In the genomic region with DNA sequence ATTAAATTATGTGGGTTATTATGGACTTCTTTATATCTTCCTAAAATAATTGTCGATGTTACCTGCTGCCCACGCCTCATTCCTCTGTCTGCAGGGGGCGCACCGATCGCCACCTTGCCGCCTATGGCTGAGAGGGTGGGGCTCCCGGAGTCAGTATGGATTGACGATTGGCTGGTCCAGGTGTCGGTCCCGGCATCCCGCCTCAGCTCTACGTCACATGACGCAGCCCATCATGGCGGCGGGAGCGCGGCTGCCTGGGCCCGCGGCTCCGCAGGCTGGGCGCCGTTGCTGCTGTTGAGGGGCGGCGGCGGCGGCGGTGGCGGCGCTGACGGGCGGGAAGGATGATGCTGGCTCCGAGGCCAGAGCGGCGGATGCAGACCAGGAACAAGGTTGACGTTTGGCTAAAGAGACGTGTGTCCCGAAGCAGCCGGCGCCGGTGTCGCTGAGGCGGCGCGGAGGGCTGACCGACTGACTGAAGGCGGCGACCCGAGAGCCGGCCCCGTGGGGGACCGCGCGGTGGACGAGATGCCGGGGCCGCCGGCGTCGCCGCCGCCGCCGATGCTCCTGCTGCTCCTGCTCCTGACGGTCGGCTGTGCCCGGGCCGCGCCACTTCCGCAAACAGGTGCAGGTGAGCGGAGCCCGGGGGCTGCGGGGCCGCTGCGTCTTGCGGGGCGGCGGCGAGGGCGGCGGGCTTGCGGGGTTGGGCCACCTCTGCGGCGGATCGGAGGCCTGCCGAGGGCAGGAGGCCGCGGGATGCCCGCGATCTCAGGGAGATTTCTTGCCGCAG, we compare ENCODE assay signal across 8 mouse cellular contexts. TPM values are rescaled to one million over a fixed set of nuclear protein-coding genes. Genes with fewer than 3 reads are reported as not detected.
DNase-seq lines count a peak whose midpoint lies in the region; ATAC-seq and TF ChIP-seq lines count a peak whose summit lies in the region.

Gene Lmtk2, plus strand, starts transcription at position 288 of the 787 bp plus-strand sequence.

- peaks cover 8% of the 10 kb centered on the region for H3K4me1 ChIP-seq in bone marrow macrophage, adult 2 months (ENCODE audit: control insufficient read depth, insufficient read depth, low read length)
- no peaks in the 10 kb centered on the region; the same call in 1 of the 2 replicates for H3K4me1 ChIP-seq in embryonic fibroblast, embryonic 13.5 days (ENCODE audit: control insufficient read depth, insufficient read depth, low read length)
- peaks cover 18% of the 10 kb centered on the region for H3K4me1 ChIP-seq in heart, embryonic 10.5 days
- H3K4me1 ChIP-seq in kidney, embryonic 15.5 days = peaks cover 34% of the 10 kb centered on the region

- TF ChIP-seq CTCF in bone marrow macrophage, adult 2 months (IDR thresholded peaks at IDR 0.05; ENCODE audit: low read depth, low read length) = peak; percentile 83
- TF ChIP-seq CTCF in embryonic fibroblast, embryonic 13.5 days (IDR thresholded peaks at IDR 0.05; ENCODE audit: borderline replicate concordance, insufficient read depth, low read length) = peak; percentile 68; the same call in 1 of the 2 replicates

- under 1% methylated on average over 90 of the region's 90 CpGs for WGBS in heart, embryonic 10.5 days
- WGBS in kidney, embryonic 15.5 days = under 1% methylated on average over 85 of the region's 90 CpGs

- peak; percentile 95 for DNase-seq in A20 (ENCODE audit: low read depth, low spot score)
- DNase-seq in heart, embryonic 10.5 days (ENCODE audit: low spot score) = peak; percentile 98
- DNase-seq in liver = peak; percentile 96
- DNase-seq in spleen, postnatal 4 days (ENCODE audit: low spot score in 2 of 2) = peak; percentile 97 to 98

- H3K9ac ChIP-seq in kidney, embryonic 15.5 days = peak within 1 kb of the TSS; percentile 94

- H3K9me3 ChIP-seq in heart, embryonic 10.5 days = no peaks in the 10 kb centered on the region
- no peaks in the 10 kb centered on the region for H3K9me3 ChIP-seq in kidney, embryonic 15.5 days (replicated peaks)

- H3K4me2 ChIP-seq in kidney, embryonic 15.5 days = peak within 1 kb of the TSS; percentile 84

- ATAC-seq in kidney, embryonic 15.5 days (replicated peaks; ENCODE audit: low FRiP score) = peak; percentile 99
- ATAC-seq in monocyte, adult 5-6 weeks (replicated peaks; ENCODE audit: insufficient number of reproducible peaks, low FRiP score, low TSS enrichment, poor library complexity, severe bottlenecking) = peak; percentile 100

- no peak for TF ChIP-seq POLR2A in bone marrow macrophage, adult 2 months (IDR thresholded peaks at IDR 0.05; ENCODE audit: borderline replicate concordance, low read depth, low read length)
- TF ChIP-seq POLR2A in embryonic fibroblast, embryonic 13.5 days (IDR thresholded peaks at IDR 0.05; ENCODE audit: low read depth, low read length) = peak; percentile 90

- H3K27me3 ChIP-seq in heart, embryonic 10.5 days (ENCODE audit: insufficient read depth, poor library complexity, severe bottlenecking) = no peaks in the 10 kb centered on the region
- peaks cover 10% of the 10 kb centered on the region; the same call in 1 of the 2 replicates for H3K27me3 ChIP-seq in kidney, embryonic 15.5 days

- H3K27ac ChIP-seq in bone marrow macrophage, adult 2 months (ENCODE audit: insufficient read depth, low read depth, low read length) = no peak within 1 kb of the TSS
- no peak within 1 kb of the TSS for H3K27ac ChIP-seq in embryonic fibroblast, embryonic 13.5 days (ENCODE audit: insufficient read depth, low read length)
- H3K27ac ChIP-seq in heart, embryonic 10.5 days = peak within 1 kb of the TSS; percentile 88
- peak within 1 kb of the TSS; percentile 87 for H3K27ac ChIP-seq in kidney, embryonic 15.5 days

- H3K36me3 ChIP-seq in heart, embryonic 10.5 days = no peaks in the 10 kb centered on the region
- H3K36me3 ChIP-seq in kidney, embryonic 15.5 days = no peaks in the 10 kb centered on the region

- H3K4me3 ChIP-seq in bone marrow macrophage, adult 2 months (ENCODE audit: insufficient read depth, low read length) = peak within 1 kb of the TSS; percentile 85
- peak within 1 kb of the TSS; percentile 57 for H3K4me3 ChIP-seq in embryonic fibroblast, embryonic 13.5 days (ENCODE audit: insufficient read depth, low read length)
- H3K4me3 ChIP-seq in heart, embryonic 10.5 days = peak within 1 kb of the TSS; percentile 93
- peak within 1 kb of the TSS; percentile 99 for H3K4me3 ChIP-seq in kidney, embryonic 15.5 days (replicated peaks)

RNA-seq across cellular contexts. Expression of gene Lmtk2, which starts in this region (rescaled TPM):
- polyA plus RNA-seq in bone marrow macrophage, adult 2 months (2012; ENCODE audit: insufficient read depth, insufficient read length, missing spikeins) = 2.9 and 3.8 TPM in 2 replicates
- polyA plus RNA-seq in embryonic fibroblast, embryonic 13.5 days (2011; ENCODE audit: insufficient read length, low read depth, missing spikeins) = 9.3 and 10.4 TPM in 2 replicates
- 5.3 and 6.0 TPM in 2 replicates for polyA plus RNA-seq in heart, embryonic 10.5 days (2016; fragmentation: Nextera tagmentation; extraction: Ambion mirVana)
- polyA plus RNA-seq in kidney, embryonic 15.5 days (2015; fragmentation: Nextera tagmentation; extraction: Ambion mirVana) = 5.4 and 5.8 TPM in 2 replicates
- total RNA-seq in monocyte, adult 5-6 weeks (2017) = 11.2 to 18.6 TPM (median 12.8 TPM) in 3 replicates

Comparison
In these comparisons a context has a peak if more than half of its experiments do, and no peak if none do; other contexts are left out.
1. H3K27ac ChIP-seq: peak in heart, embryonic 10.5 days (single experiment) and kidney, embryonic 15.5 days (single experiment); none in bone marrow macrophage, adult 2 months (single experiment) and embryonic fibroblast, embryonic 13.5 days (single experiment).
2. Peak in every context shown above with its lines, with median percentiles within 50 percentile points of each other: DNase-seq and H3K4me3 ChIP-seq.